Mouse (Mus musculus) left cerebral cortex, adult 9 months (tissue): ENCODE measurements around the gene 1700001J03Rik.
"Not testable (repeated sequence)": the region's sequence is repeated elsewhere in the genome, so short reads cannot be mapped to it uniquely, and the experiment has no call there.

Source experiments
- DNase-seq, 2 experiments: peaks; one replicate each; pipeline ENCODE4 v3.0.0; 2022; ENCODE audit warnings: low spot score in 2 of 2

Gene 1700001J03Rik

DNA sequence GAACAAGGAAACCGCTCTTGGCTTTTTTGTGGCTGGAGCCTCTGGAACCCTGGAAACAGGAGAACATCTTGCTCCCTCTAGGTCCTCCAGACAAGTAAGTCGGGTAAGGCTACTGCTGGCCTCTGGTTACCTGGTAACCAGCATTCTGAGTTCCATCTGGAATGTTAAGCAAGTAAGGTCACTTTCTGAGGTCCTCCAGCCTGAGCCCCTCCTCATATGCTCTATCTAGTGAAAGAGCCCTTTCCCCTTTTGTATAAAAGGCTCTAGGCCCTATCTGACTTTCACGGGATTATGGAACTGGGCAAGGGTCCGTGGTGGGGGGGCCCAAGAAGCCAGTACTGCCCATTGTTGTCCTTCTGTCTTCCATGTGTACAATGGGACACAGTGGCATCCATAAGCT, at the start of gene 1700001J03Rik:
Gene 1700001J03Rik (minus strand): TSS at position 101 of the 400 bp plus-strand sequence.
- not testable (repeated sequence) for DNase-seq

DNA sequence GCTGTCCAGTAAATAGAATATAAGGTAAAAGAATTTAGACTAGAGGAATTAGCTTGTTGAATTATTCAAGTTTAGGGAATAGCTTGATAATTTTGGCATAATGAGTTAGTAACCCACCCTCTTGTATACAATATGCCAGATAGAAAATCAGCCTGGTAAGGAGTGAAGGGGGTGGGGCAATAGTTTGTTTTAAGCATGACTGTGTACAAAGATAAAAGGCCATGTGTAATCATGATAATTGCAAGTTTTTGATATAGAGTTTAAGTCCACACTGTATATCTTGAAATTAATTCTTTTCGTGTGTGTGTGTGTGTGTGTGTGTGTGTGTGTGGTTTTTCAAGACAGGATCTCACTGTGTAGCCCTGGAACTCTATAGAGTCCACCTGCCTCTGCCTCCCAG, 49.2 kb upstream of the 1700001J03Rik start:
- no peak for DNase-seq

DNA sequence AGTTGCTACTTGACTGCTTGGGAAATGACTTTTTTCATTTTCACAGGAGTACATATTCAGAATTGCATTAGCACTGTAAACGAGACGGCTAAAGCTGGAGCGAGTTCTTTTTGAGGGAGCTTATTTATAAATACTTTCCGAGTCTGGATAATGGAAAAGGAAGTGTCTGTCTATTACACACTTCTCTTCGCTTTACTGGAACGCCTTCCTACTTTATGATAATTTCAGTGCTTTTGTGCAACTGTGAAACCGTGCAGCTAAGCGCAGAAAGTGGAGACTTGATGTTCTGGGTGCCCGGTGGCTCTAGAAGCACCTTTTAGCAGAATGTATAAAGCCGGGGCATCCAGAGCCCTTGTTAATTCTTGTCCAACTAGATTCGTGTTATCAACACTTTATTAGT, 47.7 kb upstream of the 1700001J03Rik start:
- no peak for DNase-seq

DNA sequence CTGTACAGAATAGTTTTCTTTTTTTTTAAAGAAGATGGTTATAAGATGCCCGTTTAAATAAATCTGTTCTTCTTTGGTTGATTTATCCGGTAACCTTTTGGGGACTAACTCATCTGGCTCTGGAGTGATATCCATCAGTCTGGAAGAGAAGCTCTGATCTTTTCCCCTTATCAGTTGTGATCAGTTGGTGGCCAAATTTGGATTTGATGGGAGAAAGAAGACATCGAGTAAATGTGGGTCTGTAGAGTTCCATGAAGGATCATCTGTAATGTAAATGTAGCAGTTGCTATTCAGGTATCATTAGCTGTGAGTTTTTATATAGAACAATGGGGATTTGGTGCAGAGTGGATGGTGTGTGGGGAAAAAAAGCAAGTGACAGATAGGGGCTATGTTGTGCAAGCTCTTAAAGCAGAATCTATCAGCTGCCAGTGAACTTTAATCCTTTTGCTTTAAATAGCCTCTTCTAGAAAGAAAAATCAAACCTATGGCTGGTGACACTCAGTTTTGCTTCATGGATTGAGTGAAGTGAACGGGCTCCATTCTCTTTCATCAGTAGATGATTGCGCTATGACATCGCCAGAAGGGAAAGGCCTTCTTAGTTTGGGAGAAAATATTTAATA, 47.1 kb upstream of the 1700001J03Rik start:
- DNase-seq, result no peak

DNA sequence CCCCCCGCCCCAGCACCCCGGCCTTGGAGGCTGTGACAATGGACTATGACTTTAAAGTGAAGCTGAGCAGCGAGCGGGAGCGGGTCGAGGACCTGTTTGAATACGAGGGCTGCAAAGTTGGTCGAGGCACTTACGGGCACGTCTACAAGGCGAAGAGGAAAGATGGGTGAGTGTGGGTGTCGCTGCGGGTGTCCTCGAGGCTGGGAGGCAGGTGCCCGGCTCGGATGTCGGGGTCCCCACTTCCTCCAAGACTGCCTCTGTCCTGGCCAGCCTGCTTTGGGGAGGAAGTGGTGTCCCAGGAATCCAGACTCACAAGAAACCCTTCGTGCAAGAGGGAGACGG, 46.5 kb upstream of the 1700001J03Rik start:
- no peak for DNase-seq

DNA sequence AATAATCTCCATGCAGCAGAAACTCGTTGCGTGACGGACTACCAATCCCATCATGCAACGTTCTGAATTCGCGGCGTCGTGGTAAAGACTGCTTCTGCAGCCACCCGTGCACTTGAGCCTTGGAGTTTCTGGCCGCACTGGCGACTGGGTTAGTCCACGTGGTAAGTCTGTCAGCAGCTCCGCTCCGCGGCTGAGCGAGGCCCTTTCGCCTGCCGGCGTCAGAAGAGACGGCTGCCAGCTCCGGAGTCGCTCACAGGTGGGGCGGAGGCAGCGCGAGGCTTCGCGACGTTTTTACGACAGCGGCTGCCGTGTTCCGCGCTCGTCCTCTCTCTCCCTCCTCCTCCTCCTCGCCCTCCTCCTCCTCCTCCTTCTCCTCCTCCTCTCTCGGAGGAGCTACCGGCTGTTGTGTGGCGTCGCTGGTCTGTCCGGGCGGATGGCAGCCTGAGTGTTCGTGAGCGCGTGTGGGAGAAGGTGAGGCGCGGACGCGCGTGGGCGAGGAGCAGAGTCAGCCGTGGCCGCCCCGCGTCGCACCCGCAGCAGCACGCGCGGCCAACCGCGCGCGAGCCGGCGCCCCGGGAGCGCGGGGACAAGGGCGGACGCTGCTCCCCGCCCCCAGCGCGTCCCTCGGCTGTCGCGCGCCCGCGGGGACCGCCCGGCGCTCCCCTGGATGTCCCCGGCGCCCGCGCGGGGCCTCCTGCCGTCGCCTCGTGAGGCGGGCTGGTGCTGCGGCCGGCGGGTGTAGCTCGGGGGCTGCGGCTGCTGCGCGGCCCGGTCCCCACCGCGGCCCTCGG, 46.0 kb upstream of the 1700001J03Rik start, which contains the start of gene Cdk8:
Gene Cdk8 (plus strand): TSS at position 367 of the 791 bp plus-strand sequence.
- peak; percentile 79 to 93 for DNase-seq

DNA sequence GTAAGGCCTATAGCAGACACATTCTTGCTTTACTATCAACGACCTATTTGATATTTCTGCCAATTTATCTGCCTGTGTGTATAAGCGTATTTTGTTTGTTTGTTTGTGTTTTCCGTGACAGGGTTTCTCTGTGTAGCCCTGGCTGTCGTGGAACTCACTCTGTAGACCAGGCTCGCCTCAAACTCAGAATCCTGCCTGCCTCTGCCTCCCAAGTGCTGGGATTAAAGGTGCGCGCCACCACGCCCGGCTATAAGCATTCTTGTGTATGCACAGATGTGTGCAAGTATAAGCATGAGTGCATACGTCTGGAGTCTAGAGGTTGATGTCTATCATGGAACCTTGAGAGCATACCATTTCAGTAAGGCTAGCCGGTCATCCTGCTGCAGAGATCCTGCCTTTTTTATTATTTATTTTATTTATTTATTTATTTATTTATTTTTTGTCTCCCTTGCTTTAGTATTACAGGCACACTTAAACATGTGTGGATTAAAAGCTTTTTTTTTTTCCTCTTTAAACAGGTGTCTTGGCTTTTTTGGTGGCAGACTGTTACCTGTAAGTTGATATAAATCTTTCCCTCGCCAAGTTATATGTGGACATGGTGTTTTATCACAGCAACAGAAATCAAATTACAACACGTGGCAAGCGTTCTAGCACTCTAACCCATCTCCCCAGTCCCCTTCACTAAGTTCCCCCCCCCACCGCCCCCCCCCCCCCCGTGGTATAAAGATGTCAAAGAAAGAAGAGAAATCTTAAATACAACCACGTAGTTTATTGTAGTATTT, 45.0 kb upstream of the 1700001J03Rik start:
- DNase-seq, result no peak

DNA sequence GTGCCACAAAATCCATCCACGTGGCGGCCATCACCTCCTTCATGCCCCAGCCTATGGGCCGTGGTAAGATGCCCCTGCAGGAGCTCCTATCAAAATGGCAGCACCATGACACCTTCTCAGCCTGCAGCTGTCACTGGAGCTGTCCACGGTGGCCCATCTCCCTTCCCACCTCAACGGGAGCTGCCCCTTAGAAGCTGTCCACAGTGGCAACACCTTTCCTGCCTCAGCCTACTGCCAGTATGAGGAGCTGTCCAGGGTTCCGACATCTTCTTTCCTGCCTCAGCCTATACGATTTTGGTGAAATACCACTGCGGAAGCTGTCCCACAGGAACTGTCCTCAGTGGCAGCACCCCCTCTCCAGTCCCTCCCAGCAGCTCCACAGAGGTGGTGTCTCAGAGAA, 42.4 kb upstream of the 1700001J03Rik start:
- DNase-seq, result no peak

DNA sequence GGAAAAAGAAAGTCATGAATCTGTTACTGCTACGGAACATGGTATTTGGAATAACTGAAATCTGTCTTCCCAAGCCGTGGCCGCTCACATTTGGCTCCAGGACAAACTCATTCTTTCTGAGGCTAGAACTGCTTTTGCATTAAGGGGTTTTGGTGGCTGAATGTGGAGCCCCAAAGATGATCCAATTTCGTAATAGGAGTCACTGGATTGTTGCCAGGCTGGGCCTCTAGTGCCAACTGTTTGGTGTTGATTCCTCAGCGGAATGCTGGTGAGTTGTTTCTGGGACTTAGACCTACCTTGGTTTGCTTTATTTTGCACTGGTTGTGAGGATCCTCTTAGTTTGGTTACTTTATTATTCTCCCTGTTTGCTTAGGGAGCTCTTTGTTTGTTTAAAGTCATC, 38.7 kb upstream of the 1700001J03Rik start:
- no peak for DNase-seq

DNA sequence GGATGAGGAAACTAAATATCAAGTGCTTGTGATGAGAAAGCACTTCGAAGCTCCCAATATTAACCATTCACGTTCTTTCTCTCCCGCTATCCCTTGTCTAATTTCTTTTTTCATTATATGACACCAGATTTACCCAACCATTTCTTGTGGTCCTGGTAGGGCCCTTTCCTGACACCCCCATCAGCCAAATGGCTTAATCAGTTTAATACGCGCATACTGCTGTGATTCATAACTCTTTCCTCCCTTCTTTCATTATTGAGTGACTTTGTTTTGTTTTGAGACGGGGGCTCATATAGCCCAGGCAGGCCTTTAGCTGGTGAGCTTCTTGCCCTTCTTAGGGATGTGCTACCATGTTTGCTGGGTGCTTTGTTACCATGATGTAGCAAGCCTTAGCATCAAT, 36.6 kb upstream of the 1700001J03Rik start:
- DNase-seq, result no peak

DNA sequence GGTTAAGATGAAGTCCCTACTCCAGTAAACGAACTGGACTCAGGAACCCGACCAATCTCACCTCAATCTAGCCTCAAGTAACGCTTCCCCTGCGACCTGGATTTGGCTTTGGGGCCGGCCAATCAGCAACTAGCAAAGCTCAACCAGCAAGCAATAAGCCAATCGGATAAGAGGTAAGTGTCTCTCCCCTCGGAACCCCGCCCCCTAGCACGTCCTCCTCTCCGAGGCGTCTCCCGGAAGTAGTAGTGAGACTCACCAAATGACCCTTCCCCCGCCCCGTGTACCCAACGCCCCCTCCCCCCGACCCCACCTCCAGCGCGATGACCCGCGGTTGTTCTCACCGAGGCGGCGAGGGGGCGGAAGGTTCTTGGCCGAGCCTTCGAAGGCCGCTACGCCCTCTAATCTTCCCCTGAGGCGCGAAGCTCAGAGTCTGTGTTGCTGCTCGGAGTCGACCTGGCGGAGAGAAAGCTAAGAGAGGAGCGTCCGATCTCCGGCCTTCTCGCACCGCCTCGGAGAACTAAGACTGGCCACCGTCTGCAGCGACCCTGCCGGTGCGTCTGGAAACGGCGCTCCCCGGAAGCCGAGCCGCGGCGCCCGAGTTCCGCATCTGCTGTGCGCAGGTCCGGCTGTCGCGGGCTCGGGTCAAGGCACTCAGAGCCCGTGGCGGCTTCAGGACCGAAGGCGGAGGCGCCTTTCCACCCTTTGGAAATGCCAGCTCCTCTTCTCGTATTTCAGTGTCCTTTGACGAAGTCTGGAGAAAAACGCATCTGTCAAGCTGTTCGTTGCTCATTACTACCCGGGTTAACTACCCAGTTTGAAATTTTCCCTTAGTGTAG, 36.0 kb upstream of the 1700001J03Rik start, which contains the start of gene Rnf6:
Gene Rnf6 (minus strand): TSS at position 677 of the 836 bp plus-strand sequence.
- peak; percentile 91 to 94 for DNase-seq

DNA sequence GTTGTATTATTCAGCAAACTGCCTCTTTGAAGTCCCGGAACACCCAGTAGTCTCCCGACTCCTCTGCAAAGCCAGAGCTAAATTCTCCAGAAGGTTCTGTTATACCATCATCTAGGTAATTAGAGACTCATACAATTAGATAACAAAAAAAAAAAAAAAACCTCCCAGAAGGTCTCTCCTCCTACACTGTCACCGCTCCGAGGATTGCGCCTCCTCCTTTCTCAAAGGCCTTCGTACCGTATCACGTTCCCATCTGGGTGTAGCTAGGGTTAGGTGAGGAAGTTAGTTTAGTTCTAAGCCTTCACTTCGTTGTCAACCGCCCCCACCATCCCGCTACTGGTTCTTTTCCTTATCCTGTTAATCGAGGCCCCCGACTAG, 35.4 kb upstream of the 1700001J03Rik start:
- DNase-seq, result no peak

DNA sequence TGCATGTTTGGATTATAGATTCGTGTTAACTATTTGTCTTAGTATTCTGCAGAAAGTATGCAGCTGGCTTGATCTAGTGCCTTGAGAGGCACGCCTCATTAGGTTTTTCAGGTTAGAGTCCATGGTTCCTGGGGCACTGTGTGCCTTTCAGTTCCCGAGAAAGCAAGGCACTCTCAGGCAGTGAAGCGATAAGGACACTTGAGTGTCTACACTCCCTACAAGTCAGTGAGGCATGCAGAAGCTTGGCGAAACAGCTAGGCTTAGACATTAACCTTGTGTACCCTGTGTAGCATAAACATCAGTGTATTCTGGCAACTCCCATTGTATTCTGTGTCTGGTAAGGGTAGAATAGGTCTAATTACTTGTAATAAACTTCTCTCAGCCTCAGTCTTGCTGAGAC, 20.4 kb upstream of the 1700001J03Rik start:
- no peak for DNase-seq

DNA sequence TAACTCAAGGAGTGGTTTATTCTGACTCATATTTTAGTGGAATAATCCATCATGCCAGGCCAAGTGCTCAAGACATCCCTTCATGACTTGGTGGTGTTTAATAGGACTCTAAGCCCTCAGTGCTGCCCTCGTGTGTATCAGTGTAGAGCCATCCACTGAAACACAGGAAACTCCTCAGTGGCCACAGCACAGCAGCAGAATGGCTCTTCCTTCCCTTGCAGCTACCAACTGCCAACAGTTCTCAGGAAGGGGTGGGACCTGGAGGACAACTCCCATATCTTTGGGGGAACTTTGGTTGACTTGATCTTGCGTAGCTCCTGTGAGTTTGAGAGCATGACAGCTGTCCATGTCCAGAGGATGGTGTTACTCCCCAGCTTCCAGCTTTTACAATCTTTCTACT, 18.8 kb upstream of the 1700001J03Rik start:
- no peak for DNase-seq

DNA sequence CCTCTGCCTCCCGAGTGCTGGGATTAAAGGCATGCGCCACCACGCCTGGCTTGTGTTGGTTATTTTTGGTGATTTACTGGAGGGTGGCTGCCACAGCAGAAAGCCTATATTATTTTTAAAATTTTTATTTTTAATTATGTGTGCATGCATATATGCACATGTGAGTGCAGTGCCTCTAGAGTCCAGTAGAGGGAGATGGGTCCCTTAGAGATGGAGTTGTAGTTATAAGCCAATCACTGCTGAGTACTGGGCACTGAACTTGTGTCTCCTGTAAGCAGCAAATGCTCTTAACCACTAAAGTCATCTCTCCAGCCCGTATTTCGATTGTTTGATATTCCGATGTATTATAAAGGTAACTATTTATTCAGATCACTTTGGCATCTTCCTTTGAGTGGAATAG, 15.5 kb upstream of the 1700001J03Rik start:
- no peak for DNase-seq

DNA sequence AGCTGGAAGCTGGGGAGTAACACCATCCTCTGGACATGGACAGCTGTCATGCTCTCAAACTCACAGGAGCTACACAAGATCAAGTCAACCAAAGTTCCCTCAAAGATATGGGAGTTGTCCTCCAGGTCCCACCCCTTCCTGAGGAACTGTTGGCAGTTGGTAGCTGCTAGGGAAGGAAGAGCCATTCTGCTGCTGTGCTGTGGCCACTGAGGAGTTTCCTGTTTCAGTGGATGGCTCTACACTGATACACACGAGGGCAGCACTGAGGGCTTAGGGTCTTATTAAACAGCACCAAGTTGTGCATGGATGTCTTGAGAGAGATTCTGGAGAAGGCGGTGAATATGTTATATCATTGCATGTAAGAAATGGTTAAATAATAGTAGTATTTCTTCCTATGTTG, 14.4 kb upstream of the 1700001J03Rik start:
- no peak for DNase-seq

DNA sequence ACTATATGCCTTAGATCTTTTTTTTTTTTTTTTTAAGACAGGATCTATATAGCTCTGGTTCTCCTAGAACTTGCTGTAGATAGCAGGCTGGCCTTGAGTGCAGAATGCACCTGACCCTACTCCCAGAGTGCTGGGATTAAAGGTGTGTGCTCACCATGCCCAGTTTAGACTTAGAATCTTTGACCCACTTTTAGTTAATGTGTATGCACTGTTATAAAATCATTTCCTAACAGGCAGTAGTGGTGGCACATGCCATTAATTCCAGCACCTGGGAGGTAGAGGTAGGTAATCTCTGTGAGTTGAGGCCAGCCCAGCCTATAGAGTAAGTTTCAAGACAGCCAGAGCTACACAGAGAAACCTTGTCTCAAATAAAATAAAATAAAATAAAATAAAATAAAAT, 14.0 kb upstream of the 1700001J03Rik start:
- no peak for DNase-seq

DNA sequence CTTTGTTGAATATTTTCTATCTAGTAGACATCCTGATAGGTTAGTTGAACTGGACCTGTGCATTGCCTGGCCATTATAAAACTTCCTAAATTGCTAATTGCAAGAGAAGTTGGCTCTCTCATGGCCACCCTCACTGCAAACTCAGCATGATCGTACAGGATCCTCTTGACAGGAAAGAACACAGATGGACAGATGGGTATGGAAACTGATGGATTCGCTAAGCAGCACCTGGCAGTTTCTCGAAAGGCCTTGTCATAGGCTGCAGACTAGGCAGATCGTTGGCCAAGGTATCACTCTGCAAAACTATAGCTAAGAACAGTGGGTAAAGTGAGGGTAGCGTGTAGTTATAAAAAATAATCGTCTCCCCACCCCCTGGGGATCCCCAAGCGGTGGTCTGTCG, 8.3 kb upstream of the 1700001J03Rik start:
- DNase-seq, result no peak

DNA sequence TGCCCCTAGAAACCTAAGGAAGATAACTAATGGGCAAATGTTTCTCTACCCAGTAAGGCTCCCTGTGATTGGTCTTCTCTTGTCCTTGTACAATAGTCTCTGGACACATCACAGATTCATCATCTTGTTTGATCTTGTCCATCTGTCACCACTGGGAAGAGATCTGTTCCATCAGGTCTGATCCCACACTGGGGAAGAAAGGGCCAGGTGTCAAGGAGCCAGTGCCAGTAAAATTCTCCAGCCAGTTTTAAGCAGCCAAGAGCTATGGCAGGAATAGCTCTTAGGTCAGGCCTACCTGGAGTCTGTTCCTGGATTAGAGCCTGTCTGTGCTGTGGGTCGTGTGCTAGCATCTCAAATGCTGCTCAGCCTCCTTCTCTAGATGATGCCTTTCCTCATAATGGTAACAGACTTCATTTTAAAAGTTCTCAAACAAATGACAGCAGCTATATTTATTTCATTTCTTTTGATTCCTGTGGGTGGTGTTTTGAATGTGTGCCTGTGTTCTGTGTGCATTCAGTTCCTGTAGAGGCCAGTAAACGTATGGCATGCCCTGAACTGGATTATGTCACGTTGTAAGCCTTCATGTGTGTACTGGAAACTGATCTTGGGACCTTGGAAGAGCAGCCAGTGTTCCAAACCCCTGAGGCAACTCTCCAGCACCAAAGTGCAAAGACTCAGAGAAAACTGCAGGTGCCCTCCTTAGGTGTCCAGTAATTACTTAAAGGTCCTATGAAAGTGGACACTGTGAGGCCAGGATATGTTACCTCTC, 5.6 kb upstream of the 1700001J03Rik start:
- DNase-seq, result no peak

DNA sequence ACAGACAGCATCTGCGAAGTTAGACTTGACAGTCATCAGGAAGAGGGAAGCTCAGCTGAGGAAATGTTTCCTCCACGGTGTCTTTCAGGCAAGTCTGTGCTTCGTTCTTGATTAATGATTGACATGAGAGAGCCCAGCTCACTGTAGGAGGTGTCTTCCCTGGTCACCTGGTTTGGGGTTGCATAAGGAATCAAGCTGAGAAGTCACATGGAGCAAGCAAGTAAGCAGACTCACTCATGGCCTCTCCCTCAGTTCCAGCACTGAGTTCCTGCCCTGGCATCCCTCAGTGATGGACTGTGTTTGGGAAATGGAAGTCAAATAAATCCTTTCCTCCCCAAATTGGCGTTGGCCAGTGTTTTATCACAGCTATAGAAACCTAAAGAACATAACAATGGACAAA, 5.0 kb upstream of the 1700001J03Rik start:
- DNase-seq, result no peak

DNA sequence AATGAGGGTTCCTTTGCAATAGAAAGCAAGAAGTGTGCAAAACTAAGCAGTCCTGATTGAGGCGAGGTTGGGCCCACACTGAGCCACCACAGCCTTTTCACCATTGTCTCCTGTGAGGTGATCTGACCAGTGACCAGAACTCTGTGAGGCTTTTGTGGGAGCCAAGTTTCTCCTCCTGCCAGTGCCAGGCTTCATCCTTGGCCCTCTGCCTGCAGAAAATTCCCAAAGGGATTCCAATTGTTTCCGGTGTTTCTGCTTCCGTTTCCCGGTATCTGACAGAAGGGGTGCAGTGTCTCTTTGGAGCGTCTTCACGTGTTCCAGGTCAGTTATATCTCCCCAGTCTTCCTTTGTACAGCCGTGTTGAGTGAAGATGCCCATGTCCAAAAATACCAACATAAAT, 3.6 kb upstream of the 1700001J03Rik start:
- DNase-seq, result no peak
